Mouse (Mus musculus): ENCODE measurements around the gene Cmtm6.

GRCm38 (mm10) chr9:114701921-114702320 lies 29.0 kb upstream of the Cmtm6 start:
- TF ChIP-seq CTCF (IDR thresholded peaks at IDR 0.05; ENCODE audit: control insufficient read depth, insufficient read depth, insufficient read length) (no peak), MYOG (IDR thresholded peaks at IDR 0.05; ENCODE audit: control insufficient read depth, extremely low read depth, insufficient read length) (no peak), MAX (IDR thresholded peaks at IDR 0.05) (no peak), CEBPB (IDR thresholded peaks at IDR 0.05; ENCODE audit: low read depth) (no peak)

All from C2C12 (cell line).